Mouse (Mus musculus) spleen, postnatal 10 days (tissue): ENCODE measurements around the gene Hdgf.
"Not testable (repeated sequence)": the region's sequence is repeated elsewhere in the genome, so short reads cannot be mapped to it uniquely, and the experiment has no call there.

Experiments used
- DNase-seq, 2 experiments: peaks; one replicate each; pipeline ENCODE4 v3.0.0; 2021 to 2022; ENCODE audit warnings: low spot score in 2 of 2

Hdgf gene

GRCm38 (mm10) chr3:87905880-87906485 is at the start of gene Hdgf:
Gene Hdgf, plus strand, starts transcription at chr3:87906321.
- DNase-seq, result peak; percentile 87 to 95

GRCm38 (mm10) chr3:87857666-87858065 is 48.5 kb upstream of the Hdgf start:
- no peak for DNase-seq

GRCm38 (mm10) chr3:87859813-87860212 is 46.3 kb upstream of the Hdgf start:
- peak; percentile 39 to 74 for DNase-seq

- DNase-seq, result not testable (repeated sequence)
Measured at GRCm38 (mm10) chr3:87864111-87864510, 42.0 kb upstream of the Hdgf start.

GRCm38 (mm10) chr3:87877730-87878129 is 28.4 kb upstream of the Hdgf start:
- DNase-seq, result no peak

GRCm38 (mm10) chr3:87884291-87884690 is 21.8 kb upstream of the Hdgf start:
- peak in 1 of 2 experiments; percentile 20 for DNase-seq

GRCm38 (mm10) chr3:87884708-87885251 is 21.3 kb upstream of the Hdgf start:
- DNase-seq, result peak; percentile 55 to 57

GRCm38 (mm10) chr3:87885281-87886003 is 20.7 kb upstream of the Hdgf start, which contains the start of gene Prcc:
Gene Prcc, minus strand, starts transcription at chr3:87885608.
- peak; percentile 81 to 91 for DNase-seq

- DNase-seq, result peak; percentile 63 to 67
Measured at GRCm38 (mm10) chr3:87886004-87886365, 20.1 kb upstream of the Hdgf start.

- no peak for DNase-seq
Measured at GRCm38 (mm10) chr3:87886416-87886815, 19.7 kb upstream of the Hdgf start.

GRCm38 (mm10) chr3:87887400-87887799 is 18.7 kb upstream of the Hdgf start:
- DNase-seq, result not testable (repeated sequence)

GRCm38 (mm10) chr3:87891481-87891880 is 14.6 kb upstream of the Hdgf start:
- DNase-seq, result no peak

GRCm38 (mm10) chr3:87893367-87893905 is 12.7 kb upstream of the Hdgf start:
- DNase-seq, result no peak

- DNase-seq, result peak in 1 of 2 experiments; percentile 52
Measured at GRCm38 (mm10) chr3:87899266-87899665, 6.9 kb upstream of the Hdgf start.

GRCm38 (mm10) chr3:87899776-87900175 is 6.3 kb upstream of the Hdgf start:
- no peak for DNase-seq

- peak in 1 of 2 experiments; percentile 65 for DNase-seq
Measured at GRCm38 (mm10) chr3:87901036-87901624, 5.0 kb upstream of the Hdgf start.

GRCm38 (mm10) chr3:87901959-87902358 is 4.2 kb upstream of the Hdgf start:
- not testable (repeated sequence) for DNase-seq

- DNase-seq, result no peak
Measured at GRCm38 (mm10) chr3:87903821-87904220, 2.3 kb upstream of the Hdgf start.

GRCm38 (mm10) chr3:87906601-87906980 is 470 bp downstream of the Hdgf start:
- DNase-seq, result peak in 1 of 2 experiments; percentile 63

GRCm38 (mm10) chr3:87906981-87907857 is 1.1 kb downstream of the Hdgf start:
- DNase-seq, result peak; percentile 57 to 61

GRCm38 (mm10) chr3:87907906-87908305 is 1.8 kb downstream of the Hdgf start:
- DNase-seq, result no peak
